Comparison of ENCODE assay signal across 16 mouse cellular contexts in genomic region chr3:79983961-79984419, GRCm38 (mm10).
DNase-seq lines count a peak whose midpoint lies in the region; ATAC-seq and TF ChIP-seq lines count a peak whose summit lies in the region.
"Had no signal": no experiment of that assay in that cellular context is flagged by ENCODE, and none has a peak within 500 bp of the region (broad histone marks: within the 10 kb centered on the region; RNA-seq: fewer than 3 reads in every experiment).

No protein-coding gene starts in this region.

- no peak overlapping the region for H3K4me3 ChIP-seq in heart, embryonic 13.5 days
- no peak overlapping the region for H3K4me3 ChIP-seq in liver, embryonic 13.5 days (replicated peaks)
- H3K4me3 ChIP-seq: erythroblast, embryonic 14.5 days; myocyte had no signal

- TF ChIP-seq CTCF in brain, embryonic 14.5 days (IDR thresholded peaks at IDR 0.05; ENCODE audit: borderline replicate concordance, extremely low read depth, insufficient read depth, insufficient read length) = no peak

- no peaks in the 10 kb centered on the region for H3K27me3 ChIP-seq in heart, embryonic 13.5 days (replicated peaks)
- H3K27me3 ChIP-seq in liver, embryonic 13.5 days = no peaks in the 10 kb centered on the region

- no peaks in the 10 kb centered on the region for H3K9me3 ChIP-seq in heart, embryonic 13.5 days
- no peaks in the 10 kb centered on the region for H3K9me3 ChIP-seq in liver, embryonic 13.5 days (replicated peaks)

- ATAC-seq in heart, embryonic 13.5 days (ENCODE audit: extremely low read depth, insufficient number of reproducible peaks, low FRiP score, low TSS enrichment) = no peak
- peak; percentile 91 for ATAC-seq in liver, embryonic 13.5 days (ENCODE audit: low read depth)
- ATAC-seq: forebrain, postnatal 0 days; hindbrain, embryonic 16.5 days had no signal

- no peak overlapping the region for H3K9ac ChIP-seq in heart, embryonic 13.5 days
- no peak overlapping the region for H3K9ac ChIP-seq in liver, embryonic 13.5 days
- H3K9ac ChIP-seq: forebrain, postnatal 0 days had no signal

- peak overlapping the region; percentile 69 for H3K27ac ChIP-seq in heart, embryonic 13.5 days (replicated peaks)
- peak overlapping the region; percentile 59 for H3K27ac ChIP-seq in liver, embryonic 13.5 days
- H3K27ac ChIP-seq: macrophage had no signal

- no peaks in the 10 kb centered on the region for H3K36me3 ChIP-seq in heart, embryonic 13.5 days
- no peaks in the 10 kb centered on the region for H3K36me3 ChIP-seq in liver, embryonic 13.5 days

- peaks cover 50% of the 10 kb centered on the region for H3K4me1 ChIP-seq in heart, embryonic 13.5 days
- peaks cover 26% of the 10 kb centered on the region for H3K4me1 ChIP-seq in liver, embryonic 13.5 days (replicated peaks)

- intact Hi-C loops in heart, postnatal 25 days (cut with DNase I) = no loop called here

- TF ChIP-seq POLR2A in brain, embryonic 14.5 days (IDR thresholded peaks at IDR 0.05; ENCODE audit: borderline replicate concordance, extremely low read depth, insufficient read depth, insufficient read length, poor library complexity, severe bottlenecking) = no peak

- H3K4me2 ChIP-seq in heart, embryonic 13.5 days = no peak overlapping the region
- H3K4me2 ChIP-seq in liver, embryonic 13.5 days = peak overlapping the region; percentile 33

- no peak for DNase-seq in heart, postnatal 25 days (ENCODE audit: low spot score)
- DNase-seq in 416B (ENCODE audit: low read depth) = peak; percentile 86
- peak; percentile 33 for DNase-seq in brain, embryonic 14.5 days (ENCODE audit: low read depth)
- DNase-seq in liver, embryonic 13.5 days = peak; percentile 47
- no peak for DNase-seq in urinary bladder, postnatal 10 days (ENCODE audit: low spot score)
- no peak for DNase-seq in gastrocnemius, postnatal 4 days (ENCODE audit: low spot score in 2 of 2)
- DNase-seq: cerebellum, adult 8-10 months; embryo, embryonic 11 days; forebrain, postnatal 0 days; gastrocnemius, postnatal 25 days; kidney, adult 18-20 months had no signal

- 39% methylated on average over 2 of the region's 2 CpGs for WGBS in heart, embryonic 13.5 days
- 20% methylated on average over 2 of the region's 2 CpGs for WGBS in liver, embryonic 13.5 days (ENCODE audit: insufficient replicate concordance)

Comparison
In these comparisons a context has a peak if more than half of its experiments do, and no peak if none do; other contexts are left out.
1. DNase-seq: peak in 416B (single experiment), brain, embryonic 14.5 days (single experiment) and liver, embryonic 13.5 days (single experiment); none in heart, postnatal 25 days (single experiment), urinary bladder, postnatal 10 days (single experiment) and gastrocnemius, postnatal 4 days (0 of 2).